Mouse (Mus musculus) urinary bladder, postnatal 10 days (tissue): Measurements from ENCODE around the gene Clca3a1.
"Not testable (repeated sequence)": the region's sequence is repeated elsewhere in the genome, so short reads cannot be mapped to it uniquely, and the experiment has no call there.

ENCODE experiments used
- DNase-seq: peaks from one replicate; pipeline ENCODE4 v3.0.0; 2022; ENCODE audit warnings: low spot score

Clca3a1 gene

DNA sequence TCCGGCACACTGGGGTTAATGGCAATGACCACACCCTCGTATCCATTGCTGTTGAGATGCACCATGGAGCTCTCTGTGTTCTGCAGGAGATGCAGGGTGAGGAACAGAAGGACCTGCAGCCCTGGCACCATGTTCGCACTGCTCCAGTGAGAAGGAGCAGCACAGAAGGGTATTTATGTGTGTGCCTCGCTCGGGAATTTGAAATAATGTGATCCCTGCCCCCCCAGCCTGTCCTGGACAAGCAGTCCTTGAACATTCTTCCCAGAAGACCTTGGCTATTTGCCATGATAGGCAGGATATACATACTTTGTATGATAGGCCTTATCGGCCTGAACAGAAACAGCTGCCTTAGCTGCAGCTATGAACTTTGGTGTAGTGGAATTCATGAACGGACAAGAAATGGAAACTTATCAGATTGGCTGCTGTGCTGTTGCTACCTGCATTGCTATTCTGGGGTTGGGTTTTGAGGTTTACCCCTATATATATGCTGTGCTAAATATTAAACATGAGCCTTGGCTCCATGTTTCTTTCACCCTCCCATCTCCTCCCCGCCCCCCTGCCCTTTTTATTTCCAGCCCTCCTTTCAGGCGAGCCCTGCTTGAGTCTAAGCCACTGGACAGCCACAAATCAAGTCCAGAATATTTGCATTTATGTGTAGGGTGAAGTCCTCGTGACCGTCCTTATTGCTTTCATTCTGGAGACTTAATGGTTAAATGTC is at the start of gene Clca3a1:
TSS of gene Clca3a1 (minus strand) at position 386 of the 718 bp plus-strand sequence.
- DNase-seq = no peak

DNA sequence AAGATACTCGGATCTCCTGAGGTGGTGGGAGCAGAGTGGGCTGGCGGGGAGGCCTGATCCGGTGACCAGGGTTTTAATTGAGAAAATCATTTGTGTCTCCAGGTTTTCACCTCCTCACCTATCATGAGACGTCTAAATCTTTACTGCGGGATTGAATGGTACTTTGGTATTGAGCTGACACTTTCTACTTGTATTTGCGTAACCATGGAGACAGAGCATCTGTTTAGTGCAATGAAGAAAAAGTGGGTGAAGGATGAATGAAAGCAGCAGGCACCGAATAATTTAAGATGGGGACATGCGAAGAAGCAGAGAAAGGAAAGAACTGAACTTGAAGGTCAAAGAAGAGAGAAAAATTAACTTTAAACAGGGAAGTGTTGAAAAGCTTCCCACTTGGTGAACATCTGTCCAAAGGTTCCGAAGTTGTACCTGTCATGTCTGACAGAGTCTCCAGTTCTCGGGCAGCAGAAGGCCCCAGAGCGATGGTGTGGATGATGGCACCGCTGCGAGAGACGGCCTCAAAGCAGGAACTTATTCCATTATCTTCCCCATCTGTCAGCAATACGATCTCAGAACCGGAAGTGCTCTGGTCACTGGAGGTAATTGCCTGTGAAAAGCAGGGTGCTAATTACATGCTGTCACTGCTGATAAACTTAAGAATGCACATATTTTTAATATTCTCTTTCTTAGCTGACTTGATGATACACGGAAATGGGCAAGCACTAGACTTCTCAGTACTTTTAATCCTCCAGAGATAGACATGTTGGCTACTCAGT is 47.6 kb upstream of the Clca3a1 start:
- DNase-seq = not testable (repeated sequence)

DNA sequence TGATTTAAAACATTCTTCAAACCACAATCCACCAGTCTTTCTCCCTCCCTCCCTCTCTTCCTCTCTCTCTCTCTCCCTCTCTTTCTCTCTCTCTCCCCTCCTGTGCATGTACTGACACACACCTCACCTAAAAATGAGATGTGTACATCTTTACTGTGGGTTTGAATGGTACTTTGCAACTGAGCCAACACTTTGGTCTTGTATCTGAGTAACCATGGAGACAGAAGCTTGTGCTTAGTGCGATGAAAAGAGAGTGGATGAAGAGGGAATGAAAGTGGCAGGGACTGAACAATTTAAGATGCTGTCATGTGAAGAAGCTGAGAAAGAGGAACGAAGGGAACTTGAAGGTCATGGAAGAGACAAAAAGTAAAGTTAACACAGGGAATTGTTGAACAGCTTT is 45.8 kb upstream of the Clca3a1 start:
- not testable (repeated sequence) for DNase-seq

DNA sequence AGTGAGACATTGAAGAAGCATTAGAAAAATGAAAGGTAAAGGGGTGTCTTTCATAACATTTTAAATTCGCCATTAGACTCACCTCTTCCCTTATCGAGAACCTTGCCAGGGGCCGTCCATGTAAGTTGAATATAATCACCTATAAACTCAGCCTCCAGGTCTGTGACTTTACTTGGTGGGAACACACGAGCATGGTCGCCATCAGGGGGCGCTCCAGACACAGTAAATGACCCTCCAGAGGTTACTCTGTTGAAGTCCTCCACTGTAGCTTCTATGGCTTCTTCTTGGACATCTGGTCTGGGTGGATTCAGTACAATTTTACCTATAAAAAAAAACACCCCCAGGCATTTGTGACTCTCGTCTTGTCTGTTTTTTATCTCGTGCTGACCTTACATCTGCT is 41.1 kb upstream of the Clca3a1 start:
- DNase-seq = no peak

DNA sequence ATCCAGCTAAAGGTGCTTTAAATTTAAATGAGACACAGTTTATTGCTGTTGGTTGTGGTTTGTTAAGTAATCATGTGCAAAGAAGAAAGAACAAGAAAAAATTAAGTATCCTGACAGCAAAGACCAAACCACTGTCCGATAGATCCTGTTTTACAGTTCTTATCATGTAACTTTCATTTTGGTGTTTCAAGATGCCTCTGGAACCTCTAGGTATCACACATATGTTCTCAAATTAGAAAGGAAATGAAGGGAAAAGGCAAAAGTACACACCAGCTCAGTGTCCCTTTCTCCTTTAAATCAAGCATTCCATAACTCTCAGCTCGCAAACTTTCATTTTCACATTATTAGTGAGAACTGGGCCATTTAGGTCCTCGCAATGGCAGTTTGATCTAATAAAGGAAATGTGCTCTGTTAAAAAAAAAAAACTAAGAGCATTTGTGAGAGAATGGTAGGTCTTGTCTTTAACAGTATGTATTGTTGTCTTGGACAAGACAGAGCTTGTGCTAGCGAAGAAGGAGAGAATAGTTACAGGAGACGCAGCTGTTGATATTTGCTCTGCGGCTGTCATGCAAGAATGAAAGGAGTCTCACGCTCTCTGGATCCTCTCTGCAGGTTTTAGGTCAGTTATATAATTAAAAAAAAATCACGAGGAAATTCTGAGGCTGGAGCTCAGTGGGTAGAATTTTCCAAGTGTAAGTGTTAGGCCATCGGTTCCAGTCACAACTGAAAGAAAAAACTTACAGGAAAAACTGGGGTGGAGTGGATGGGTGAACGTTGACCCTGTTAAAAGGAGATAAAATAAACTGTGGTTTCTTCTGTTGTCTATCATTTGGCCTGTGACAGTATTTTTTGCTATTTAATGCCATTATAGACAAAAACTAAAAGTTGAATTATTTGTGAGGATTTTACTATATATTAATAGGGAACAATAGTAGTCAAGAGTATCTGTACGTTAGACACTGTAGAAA is 24.7 kb upstream of the Clca3a1 start:
- no peak for DNase-seq

DNA sequence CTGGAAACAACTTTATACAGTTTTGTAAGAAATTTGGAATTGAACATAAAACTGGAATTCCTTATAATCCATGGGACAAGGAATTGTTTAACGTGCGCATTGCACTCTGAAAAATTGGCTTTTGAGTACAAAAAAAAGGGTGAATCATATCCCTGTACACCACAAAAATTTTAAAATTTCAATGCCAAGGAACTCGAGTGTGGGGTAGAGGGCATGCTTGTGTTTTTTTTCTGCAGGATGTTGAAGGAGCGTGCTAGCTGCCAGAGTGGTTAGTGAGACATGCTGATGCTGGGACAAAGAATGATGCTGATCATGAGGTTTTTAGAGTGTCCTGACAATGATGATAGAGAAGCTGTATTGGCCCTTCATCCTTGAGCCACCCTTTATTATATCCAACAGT is 4.4 kb upstream of the Clca3a1 start:
- DNase-seq = no peak

DNA sequence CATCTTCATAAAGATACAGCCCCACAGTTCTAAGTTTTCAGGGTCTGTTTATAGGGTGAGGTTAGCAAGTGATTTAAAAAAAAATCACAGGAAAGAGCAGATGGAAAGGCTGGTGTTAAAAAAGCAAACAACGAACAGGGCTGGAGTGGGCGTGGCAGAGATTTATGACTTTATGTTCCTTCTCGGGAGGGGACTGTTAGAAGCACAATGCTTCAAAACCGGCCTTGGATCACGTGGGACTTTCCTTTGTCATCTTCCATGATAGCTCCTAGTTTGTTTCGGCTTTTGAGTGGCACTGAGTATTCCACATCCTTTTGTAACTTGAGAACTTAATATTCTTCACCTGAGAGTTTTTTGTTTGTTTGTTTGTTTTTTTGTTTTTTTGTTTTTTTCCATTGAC is 677 bp upstream of the Clca3a1 start:
- DNase-seq = no peak

DNA sequence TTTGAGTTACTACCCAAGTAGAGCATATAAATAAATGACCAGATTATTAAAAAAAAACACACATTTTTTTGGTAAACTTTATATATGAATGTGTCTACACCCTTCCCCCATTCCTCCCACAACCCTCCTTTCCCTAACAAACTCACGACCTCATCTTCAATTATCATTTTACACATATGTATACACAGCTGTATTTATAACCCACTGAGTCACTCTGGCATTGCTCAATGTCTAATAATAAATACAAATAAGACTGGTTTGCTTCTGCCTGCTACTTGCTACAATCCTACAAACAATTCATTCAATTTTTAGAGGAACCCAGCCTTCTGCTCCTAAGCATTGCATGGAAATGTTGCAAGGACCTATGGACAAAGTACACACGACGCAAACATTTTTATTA is 1.1 kb downstream of the Clca3a1 start:
- no peak for DNase-seq

DNA sequence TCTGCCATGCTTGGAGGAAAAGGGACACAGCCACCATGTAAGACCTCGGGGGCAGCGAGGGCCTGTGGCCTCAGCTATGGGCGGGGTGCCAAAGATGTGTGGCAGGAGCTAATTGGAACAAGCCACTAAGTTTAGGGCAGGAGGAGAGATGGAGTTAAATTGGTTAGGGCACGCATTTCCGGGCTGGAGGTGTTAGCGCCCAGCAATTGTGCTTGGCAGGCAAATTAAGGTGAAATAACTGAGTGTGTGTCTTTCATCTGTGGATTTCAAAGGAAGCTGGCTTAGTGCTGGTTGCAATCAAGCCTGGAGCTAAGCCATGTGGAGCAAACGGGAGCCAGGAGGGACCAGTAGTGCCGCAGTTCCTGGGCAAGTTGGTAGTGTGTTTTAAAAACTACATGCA is 4.7 kb downstream of the Clca3a1 start:
- DNase-seq = not testable (repeated sequence)

DNA sequence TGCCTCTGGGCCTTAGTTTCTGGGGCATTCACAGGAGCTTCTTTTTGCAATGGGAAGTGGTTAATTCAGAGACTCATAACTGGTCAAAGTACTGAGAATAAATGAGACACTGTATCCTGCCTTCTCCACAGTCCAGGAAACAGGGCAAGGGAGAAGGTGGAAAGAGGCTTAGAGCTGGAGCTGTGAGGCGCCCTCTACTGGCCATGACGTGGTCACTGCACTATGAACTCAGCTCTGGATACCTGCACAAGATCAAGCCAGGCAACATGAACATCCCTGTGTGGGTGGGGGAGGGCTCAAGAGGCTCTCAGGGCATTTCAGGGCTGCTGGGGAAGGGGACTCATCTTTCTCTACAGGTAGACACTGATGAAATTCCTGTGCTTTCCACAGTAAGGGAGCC is 7.7 kb downstream of the Clca3a1 start:
- no peak for DNase-seq

DNA sequence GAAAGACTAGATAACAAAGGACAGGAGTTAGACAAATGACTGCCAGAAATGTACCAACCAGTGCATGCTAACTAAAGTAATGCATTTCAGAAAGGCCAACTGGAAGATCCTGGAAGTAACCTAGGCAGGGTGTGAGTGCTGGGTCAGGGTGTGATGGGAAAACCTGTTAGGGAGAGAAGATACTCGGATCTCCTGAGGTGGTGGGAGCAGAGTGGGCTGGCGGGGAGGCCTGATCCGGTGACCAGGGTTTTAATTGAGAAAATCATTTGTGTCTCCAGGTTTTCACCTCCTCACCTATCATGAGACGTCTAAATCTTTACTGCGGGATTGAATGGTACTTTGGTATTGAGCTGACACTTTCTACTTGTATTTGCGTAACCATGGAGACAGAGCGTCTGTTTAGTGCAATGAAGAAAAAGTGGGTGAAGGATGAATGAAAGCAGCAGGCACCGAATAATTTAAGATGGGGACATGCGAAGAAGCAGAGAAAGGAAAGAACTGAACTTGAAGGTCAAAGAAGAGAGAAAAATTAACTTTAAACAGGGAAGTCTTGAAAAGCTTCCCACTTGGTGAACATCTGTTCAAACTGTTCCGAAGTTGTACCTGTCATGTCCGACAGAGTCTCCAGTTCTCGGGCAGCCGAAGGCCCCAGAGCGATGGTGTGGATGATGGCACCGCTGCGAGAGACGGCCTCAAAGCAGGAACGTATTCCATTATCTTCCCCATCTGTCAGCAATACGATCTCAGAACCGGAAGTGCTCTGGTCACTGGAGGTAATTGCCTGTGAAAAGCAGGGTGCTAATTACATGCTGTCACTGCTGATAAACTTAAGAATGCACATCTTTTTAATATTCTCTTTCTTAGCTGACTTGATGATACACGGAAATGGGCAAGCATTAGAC is 11.5 kb downstream of the Clca3a1 start:
- DNase-seq = not testable (repeated sequence)

DNA sequence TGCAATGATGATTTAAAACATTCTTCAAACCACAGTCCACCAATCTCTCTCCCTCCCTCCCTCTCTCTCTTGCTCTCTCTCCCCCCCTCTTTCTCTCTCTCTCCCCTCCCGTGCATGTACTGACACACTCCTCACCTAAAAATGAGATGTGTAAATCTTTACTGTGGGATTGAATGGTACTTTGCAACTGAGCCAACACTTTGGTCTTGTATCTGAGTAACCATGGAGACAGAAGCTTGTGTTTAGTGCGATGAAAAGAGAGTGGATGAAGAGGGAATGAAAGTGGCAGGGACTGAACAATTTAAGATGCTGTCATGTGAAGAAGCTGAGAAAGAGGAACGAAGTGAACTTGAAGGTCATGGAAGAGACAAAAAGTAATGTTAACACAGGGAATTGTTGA is 13.1 kb downstream of the Clca3a1 start:
- not testable (repeated sequence) for DNase-seq

DNA sequence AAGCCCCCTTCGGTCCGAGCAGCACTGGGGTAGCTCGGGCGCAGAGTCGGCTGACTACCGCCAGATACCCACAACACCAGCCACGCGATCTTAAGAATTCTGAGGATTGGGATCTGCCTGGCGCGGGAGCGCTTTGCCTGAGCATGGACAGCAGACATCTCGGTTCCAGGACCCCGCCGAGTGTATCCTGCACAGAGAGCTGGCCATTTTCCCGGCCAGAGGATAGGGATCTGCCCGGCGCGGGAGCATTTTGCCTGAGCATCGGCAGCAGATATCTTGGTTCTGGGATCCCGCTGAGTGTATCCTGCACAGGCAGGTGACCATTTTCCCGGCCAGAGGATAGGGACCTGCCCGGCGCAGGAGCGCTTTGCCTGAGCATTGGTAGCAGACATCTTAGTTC is 22.4 kb downstream of the Clca3a1 start:
- DNase-seq = not testable (repeated sequence)

DNA sequence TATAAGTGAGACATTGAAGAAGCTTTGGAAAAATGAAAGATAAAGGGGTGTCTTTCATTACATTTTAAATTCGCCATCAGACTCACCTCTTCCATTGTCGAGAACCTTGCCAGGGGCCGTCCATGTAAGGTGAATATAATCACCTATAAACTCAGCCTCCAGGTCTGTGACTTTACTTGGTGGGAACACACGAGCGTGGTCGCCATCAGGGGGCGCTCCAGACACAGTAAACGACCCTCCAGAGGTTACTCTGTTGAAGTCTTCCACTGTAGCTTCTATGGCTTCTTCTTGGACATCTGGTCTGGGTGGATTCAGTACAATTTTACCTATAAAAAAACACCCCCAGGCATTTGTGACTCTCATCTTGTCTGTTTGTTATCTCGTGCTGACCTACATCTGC is 23.9 kb downstream of the Clca3a1 start:
- DNase-seq = no peak

DNA sequence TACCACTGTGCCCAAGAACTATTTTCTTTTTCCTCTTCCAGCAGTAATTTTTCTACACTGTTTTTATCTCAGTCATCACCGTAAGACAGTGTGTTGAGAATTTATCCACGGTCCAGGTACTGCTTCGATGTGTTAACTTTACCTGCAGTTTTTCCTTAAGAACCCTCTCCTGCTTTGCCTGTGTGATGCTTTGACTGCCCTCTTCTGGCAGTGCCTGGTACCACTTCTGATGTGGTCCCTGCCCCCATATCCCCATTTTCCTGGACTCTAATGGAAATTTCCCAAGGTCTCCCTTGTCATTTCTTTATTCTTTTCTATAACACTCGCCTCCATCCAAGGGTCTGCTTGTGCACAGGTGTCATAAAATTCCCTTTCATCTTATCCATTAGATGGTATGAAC is 37.3 kb downstream of the Clca3a1 start:
- DNase-seq = no peak

DNA sequence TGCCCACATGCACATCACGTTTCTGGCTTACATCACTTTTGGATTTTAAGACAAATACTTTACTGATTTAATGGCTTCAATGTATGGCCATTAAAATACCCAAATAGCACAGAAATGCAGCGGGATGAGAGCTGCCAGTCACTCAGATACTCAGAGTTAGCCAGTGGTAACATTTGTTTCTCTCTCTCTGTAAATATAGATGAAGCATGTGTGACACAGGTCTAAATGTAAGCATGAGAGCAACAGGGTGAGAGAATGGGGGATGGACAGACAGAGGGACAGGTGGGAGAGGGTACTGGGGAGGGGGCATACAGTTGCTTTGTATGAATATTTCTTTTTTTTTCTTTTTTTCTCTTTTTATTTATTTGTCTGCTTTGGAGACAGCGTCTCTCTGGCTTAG is 38.2 kb downstream of the Clca3a1 start:
- not testable (repeated sequence) for DNase-seq

DNA sequence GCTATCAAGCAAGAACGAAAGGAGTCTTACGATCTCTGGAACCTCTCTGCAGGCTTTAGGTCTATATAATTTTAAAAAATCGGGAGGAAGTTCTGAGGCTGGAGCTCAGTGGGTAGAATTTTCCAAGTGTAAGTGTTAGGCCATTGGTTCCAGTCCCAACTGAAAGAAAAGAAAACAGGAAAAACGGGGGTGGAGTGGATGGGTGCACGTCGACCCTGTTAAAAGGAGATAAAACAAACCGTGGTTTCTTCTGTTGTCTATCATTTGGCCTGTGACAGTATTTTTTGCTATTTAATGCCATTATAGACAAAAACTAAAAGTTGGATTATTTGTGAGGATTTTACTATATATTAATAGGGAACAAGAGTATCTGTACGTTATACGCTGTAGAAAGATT is 38.9 kb downstream of the Clca3a1 start:
- DNase-seq = no peak

DNA sequence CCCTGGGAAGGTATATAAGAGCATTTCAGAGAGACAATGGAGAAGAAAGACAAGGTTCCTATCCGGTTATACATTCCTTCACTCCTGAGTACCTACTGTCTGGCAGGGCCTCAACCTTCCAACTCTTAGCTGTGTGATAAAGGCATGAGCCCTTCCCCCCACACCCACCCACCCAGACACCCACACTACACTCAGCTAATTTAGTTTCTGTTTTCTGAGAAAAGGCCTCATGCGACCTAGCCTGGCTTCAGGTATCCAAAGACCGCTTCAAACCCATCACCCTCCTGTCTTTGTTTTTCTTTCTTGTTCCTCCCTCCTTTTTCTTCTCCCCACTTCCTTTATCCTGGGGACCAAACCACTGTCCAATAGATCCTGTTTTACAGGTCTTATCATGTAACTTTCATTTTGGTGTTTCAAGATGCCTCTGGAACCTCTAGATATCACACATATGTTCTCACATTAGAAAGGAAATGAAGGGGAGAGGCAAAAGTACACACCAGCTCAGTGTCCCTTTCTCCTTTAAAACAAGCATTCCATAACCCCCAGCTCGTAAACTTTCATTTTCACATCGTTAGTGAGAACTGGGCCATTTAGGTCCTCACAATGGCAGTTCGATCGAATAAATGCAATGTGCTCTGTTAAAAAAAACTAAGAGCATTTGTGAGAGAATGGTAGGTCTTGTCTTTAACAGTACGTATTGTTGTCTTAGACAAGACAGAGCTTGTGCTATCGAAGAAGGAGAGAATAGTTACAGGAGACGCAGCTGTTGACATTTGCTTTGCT is 39.5 kb downstream of the Clca3a1 start:
- no peak for DNase-seq

DNA sequence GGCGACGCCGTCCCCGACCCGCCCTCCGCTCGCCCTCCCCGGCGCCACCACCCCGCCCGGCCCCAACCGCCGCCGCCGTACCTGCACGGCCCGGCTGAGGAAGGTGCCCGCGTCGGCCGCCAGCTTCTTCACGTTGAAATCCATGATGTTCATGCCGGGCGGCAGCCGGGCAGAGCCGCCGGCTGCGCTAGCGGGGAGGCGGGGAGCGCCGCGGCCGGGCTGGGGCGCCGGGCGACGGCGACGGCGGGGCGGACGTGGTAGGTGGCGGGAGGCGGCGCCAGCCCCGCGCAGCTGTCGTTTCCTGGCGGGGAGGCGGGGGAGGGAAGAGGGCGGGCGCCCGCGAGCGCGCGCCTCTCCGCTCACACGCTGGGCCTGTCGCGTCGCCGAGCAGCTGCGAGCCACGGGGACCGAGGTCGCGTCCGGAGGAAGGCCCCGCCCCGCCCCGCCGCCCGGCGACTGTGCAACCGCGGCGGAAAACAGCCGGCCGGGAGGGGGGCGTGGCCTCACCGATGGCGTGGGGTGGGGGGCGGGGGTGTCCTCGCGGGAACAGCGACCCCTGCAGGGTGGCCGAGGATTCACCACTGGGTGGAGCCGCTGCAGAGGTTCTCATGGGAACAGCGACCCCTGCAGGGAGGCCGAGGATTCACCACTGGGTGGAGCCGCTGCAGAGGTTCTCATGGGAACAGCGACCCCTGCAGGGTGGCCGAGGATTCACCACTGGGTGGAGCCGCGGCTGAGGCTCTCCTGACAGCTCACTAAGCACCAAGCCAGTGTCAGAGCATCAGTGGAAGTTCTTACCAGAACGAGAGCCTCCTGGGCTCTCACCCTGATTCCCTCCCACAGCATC is 40.7 kb downstream of the Clca3a1 start, which contains the start of gene Sh3glb1:
TSS of gene Sh3glb1 (minus strand) at position 435 of the 847 bp plus-strand sequence.
- DNase-seq = peak; percentile 96
